Comparison of ENCODE assay signal across 13 mouse cellular contexts in the genomic region with DNA sequence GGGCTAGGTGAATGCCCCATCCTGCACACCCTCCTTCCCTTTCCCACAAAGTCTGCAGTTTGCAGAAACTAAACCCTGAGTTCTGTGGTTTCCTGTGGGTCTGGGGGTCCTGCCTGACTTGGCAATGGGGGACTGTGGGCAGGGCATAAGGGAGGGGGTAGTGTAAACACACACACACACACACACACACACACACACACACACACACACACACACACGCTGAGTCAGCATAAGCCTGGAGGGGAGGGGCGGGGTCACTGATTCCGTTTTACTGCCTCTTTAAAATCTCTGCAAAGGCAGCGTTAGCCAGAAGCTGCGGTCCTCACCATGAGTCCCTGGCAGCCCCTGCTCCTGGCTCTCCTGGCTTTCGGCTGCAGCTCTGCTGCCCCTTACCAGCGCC. TPM values are rescaled to one million over a fixed set of nuclear protein-coding genes. Genes with fewer than 3 reads are reported as not detected.
DNase-seq lines count a peak whose midpoint lies in the region; ATAC-seq and TF ChIP-seq lines count a peak whose summit lies in the region.
"Had no signal": no experiment of that assay in that cellular context is flagged by ENCODE, and none has a peak within 500 bp of the region (broad histone marks: within the 10 kb centered on the region; RNA-seq: fewer than 3 reads in every experiment).

No protein-coding gene starts in this region.

- intact Hi-C loops in left cerebral cortex, postnatal 10 days (cut with DNase I), result no loop called here

- no peak for ATAC-seq in hindbrain, embryonic 11.5 days (ENCODE audit: low FRiP score)
- ATAC-seq in hindbrain, postnatal 0 days, result no peak
- peak; percentile 46; the same call in 1 of the 2 replicates for ATAC-seq in limb, embryonic 14.5 days (ENCODE audit: low FRiP score, low read depth)
- ATAC-seq: forebrain, embryonic 13.5 days had no signal

- no peaks in the 10 kb centered on the region; the same call in 1 of the 2 replicates for H3K4me1 ChIP-seq in hindbrain, embryonic 11.5 days (replicated peaks; ENCODE audit: control insufficient read depth, insufficient read depth, low read length)
- no peaks in the 10 kb centered on the region for H3K4me1 ChIP-seq in hindbrain, postnatal 0 days (ENCODE audit: insufficient read depth, low read length)
- H3K4me1 ChIP-seq in limb, embryonic 14.5 days (ENCODE audit: control insufficient read depth, insufficient read depth, low read length), result peaks cover 13% of the 10 kb centered on the region

- no peak for TF ChIP-seq POLR2A in limb, embryonic 14.5 days (IDR thresholded peaks at IDR 0.05; ENCODE audit: borderline replicate concordance, extremely low read depth, insufficient read depth, insufficient read length)

- TF ChIP-seq CTCF in hindbrain, postnatal 0 days (IDR thresholded peaks at IDR 0.05; ENCODE audit: low read depth), result no peak

- H3K27ac ChIP-seq in hindbrain, embryonic 11.5 days (ENCODE audit: low read depth, low read length), result no peak overlapping the region
- H3K27ac ChIP-seq in hindbrain, postnatal 0 days, result no peak overlapping the region
- H3K27ac ChIP-seq in limb, embryonic 14.5 days (replicated peaks; ENCODE audit: low read depth, low read length), result no peak overlapping the region
- H3K27ac ChIP-seq: forebrain, embryonic 13.5 days; liver, embryonic 13.5 days; stomach, embryonic 15.5 days had no signal

- H3K9me3 ChIP-seq in hindbrain, embryonic 11.5 days (ENCODE audit: control insufficient read depth, low read length), result no peaks in the 10 kb centered on the region
- no peaks in the 10 kb centered on the region for H3K9me3 ChIP-seq in hindbrain, postnatal 0 days (ENCODE audit: low read length)
- no peaks in the 10 kb centered on the region for H3K9me3 ChIP-seq in limb, embryonic 14.5 days (ENCODE audit: control insufficient read depth, low read length)
- H3K9me3 ChIP-seq: forebrain, embryonic 13.5 days; stomach, embryonic 15.5 days had no signal

- no peak overlapping the region for H3K9ac ChIP-seq in hindbrain, embryonic 11.5 days (ENCODE audit: low read depth, low read length)
- no peak overlapping the region for H3K9ac ChIP-seq in hindbrain, postnatal 0 days (replicated peaks; ENCODE audit: low read length)
- no peak overlapping the region for H3K9ac ChIP-seq in limb, embryonic 14.5 days (ENCODE audit: low read depth, low read length, severe bottlenecking)
- H3K9ac ChIP-seq: forebrain, embryonic 13.5 days; liver, embryonic 13.5 days; stomach, embryonic 15.5 days had no signal

- peak; percentile 21 for DNase-seq in hindbrain, embryonic 11.5 days (ENCODE audit: low spot score)
- DNase-seq in hindbrain, postnatal 0 days (ENCODE audit: low spot score), result no peak
- DNase-seq in 416B (ENCODE audit: low read depth) (peak; percentile 71), NIH3T3 (ENCODE audit: low read depth) (peak; percentile 79)
- peak; percentile 64 for DNase-seq in limb, embryonic 14.5 days (ENCODE audit: low spot score)
- no peak for DNase-seq in left cerebral cortex, postnatal 10 days (ENCODE audit: extremely low spot score in 1 of 2, low spot score in 2 of 2)
- no peak for DNase-seq in Muller cell, postnatal 12 days (ENCODE audit: inconsistent ontology term)
- DNase-seq: kidney, postnatal 25 days; liver, embryonic 13.5 days; thymus, postnatal 4 days had no signal

- H3K36me3 ChIP-seq in hindbrain, embryonic 11.5 days (ENCODE audit: control insufficient read depth, insufficient read depth, low read length), result no peaks in the 10 kb centered on the region
- H3K36me3 ChIP-seq in hindbrain, postnatal 0 days (ENCODE audit: insufficient read depth, low read length), result no peaks in the 10 kb centered on the region
- no peaks in the 10 kb centered on the region for H3K36me3 ChIP-seq in limb, embryonic 14.5 days (ENCODE audit: control insufficient read depth, insufficient read depth, low read length)
- H3K36me3 ChIP-seq: liver, embryonic 13.5 days; stomach, embryonic 15.5 days had no signal

- H3K27me3 ChIP-seq in hindbrain, embryonic 11.5 days (ENCODE audit: control insufficient read depth, insufficient read depth, low read length), result peaks cover 50% of the 10 kb centered on the region
- H3K27me3 ChIP-seq in hindbrain, postnatal 0 days (ENCODE audit: insufficient read depth, low read length), result peaks cover 24% of the 10 kb centered on the region
- peaks cover 48% of the 10 kb centered on the region for H3K27me3 ChIP-seq in limb, embryonic 14.5 days (ENCODE audit: control insufficient read depth, insufficient read depth, low read length)

- WGBS in hindbrain, embryonic 11.5 days, result 10% methylated on average over 5 of the region's 7 CpGs
- WGBS in hindbrain, postnatal 0 days, result 13% methylated on average over 7 of the region's 7 CpGs
- 2% methylated on average over 5 of the region's 7 CpGs for WGBS in limb, embryonic 14.5 days

- no peak overlapping the region for H3K4me2 ChIP-seq in hindbrain, embryonic 11.5 days (replicated peaks; ENCODE audit: low read depth, low read length)
- H3K4me2 ChIP-seq in hindbrain, postnatal 0 days (ENCODE audit: low read depth, low read length), result no peak overlapping the region
- peak overlapping the region; percentile 30 for H3K4me2 ChIP-seq in limb, embryonic 14.5 days (replicated peaks; ENCODE audit: low read depth, low read length, severe bottlenecking)
- H3K4me2 ChIP-seq: forebrain, embryonic 13.5 days; heart, embryonic 11.5 days; liver, embryonic 13.5 days; stomach, embryonic 15.5 days had no signal

- no peak overlapping the region for H3K4me3 ChIP-seq in hindbrain, embryonic 11.5 days (ENCODE audit: low read depth, low read length)
- no peak overlapping the region for H3K4me3 ChIP-seq in hindbrain, postnatal 0 days (ENCODE audit: low read length)
- H3K4me3 ChIP-seq in limb, embryonic 14.5 days (replicated peaks; ENCODE audit: low read length), result peak overlapping the region; percentile 14; the same call in 1 of the 2 replicates
- H3K4me3 ChIP-seq: forebrain, embryonic 13.5 days; liver, embryonic 13.5 days; stomach, embryonic 15.5 days had no signal

RNA-seq across cellular contexts. Expression of a gene that starts 7.3 kb away (rescaled TPM):
- 1.3 TPM in 2 replicates for polyA plus RNA-seq in hindbrain, embryonic 11.5 days (2014; fragmentation: Nextera tagmentation; extraction: Ambion mirVana)
- 8.8 and 14.4 TPM in 2 replicates for total RNA-seq in hindbrain, postnatal 0 days (2014; rRNA removed)
- polyA plus RNA-seq in hindbrain, postnatal 0 days (2015; fragmentation: Nextera tagmentation; extraction: Ambion mirVana), result 6.7 and 7.1 TPM in 2 replicates
- 16.7 and 20.3 TPM in 2 replicates for polyA plus RNA-seq in limb, embryonic 14.5 days (2012; rRNA removed)
- 13.6 and 19.1 TPM in 2 replicates for polyA plus RNA-seq in limb, embryonic 14.5 days (2014; fragmentation: Nextera tagmentation; extraction: Ambion mirVana)
- total RNA-seq in left cerebral cortex, postnatal 10 days (2021), result 1 to 10 TPM; 2.9 to 3.4 TPM

RNA-seq across cellular contexts. Expression of a gene that starts 12.7 kb away (rescaled TPM):
- polyA plus RNA-seq in hindbrain, embryonic 11.5 days (2014; fragmentation: Nextera tagmentation; extraction: Ambion mirVana), result 7.4 and 7.5 TPM in 2 replicates
- total RNA-seq in hindbrain, postnatal 0 days (2014; rRNA removed), result 257 TPM in 2 replicates
- 67.1 and 71.0 TPM in 2 replicates for polyA plus RNA-seq in hindbrain, postnatal 0 days (2015; fragmentation: Nextera tagmentation; extraction: Ambion mirVana)
- polyA plus RNA-seq in limb, embryonic 14.5 days (2012; rRNA removed), result 6.9 and 7.0 TPM in 2 replicates
- 0.72 and 0.88 TPM in 2 replicates for polyA plus RNA-seq in limb, embryonic 14.5 days (2014; fragmentation: Nextera tagmentation; extraction: Ambion mirVana)
- 100 to 1,000 TPM; 350 to 355 TPM for total RNA-seq in left cerebral cortex, postnatal 10 days (2021)

RNA-seq across cellular contexts. Expression of a gene that starts 36.4 kb away (rescaled TPM):
- polyA plus RNA-seq in hindbrain, embryonic 11.5 days (2014; fragmentation: Nextera tagmentation; extraction: Ambion mirVana), result 8.6 and 8.8 TPM in 2 replicates
- 26.5 and 28.3 TPM in 2 replicates for total RNA-seq in hindbrain, postnatal 0 days (2014; rRNA removed)
- 9.0 and 9.2 TPM in 2 replicates for polyA plus RNA-seq in hindbrain, postnatal 0 days (2015; fragmentation: Nextera tagmentation; extraction: Ambion mirVana)
- 37.9 and 48.9 TPM in 2 replicates for polyA plus RNA-seq in limb, embryonic 14.5 days (2012; rRNA removed)
- 13.7 and 17.7 TPM in 2 replicates for polyA plus RNA-seq in limb, embryonic 14.5 days (2014; fragmentation: Nextera tagmentation; extraction: Ambion mirVana)
- 10 to 100 TPM; 22.7 to 24.4 TPM for total RNA-seq in left cerebral cortex, postnatal 10 days (2021)

Comparison
In these comparisons a context has a peak if more than half of its experiments do, and no peak if none do; other contexts are left out.
1. DNase-seq: peak in hindbrain, embryonic 11.5 days (single experiment), 416B (single experiment), NIH3T3 (single experiment) and limb, embryonic 14.5 days (single experiment); none in hindbrain, postnatal 0 days (single experiment), left cerebral cortex, postnatal 10 days (0 of 2) and Muller cell, postnatal 12 days (single experiment).